Mouse (Mus musculus) erythroblast, embryonic 14.5 days (primary cell): ENCODE measurements at regions not wholly inside any gene's neighbourhood (a gene's known extent, or its start where the extent isn't known, plus 50 kb on each side); places are given as distances from the start of the nearest gene placed in this dataset.

Source experiments
- H3K27me3 ChIP-seq: 2 replicates; pipeline ENCODE4 v1.6.1; 2012; ENCODE audit warnings: inconsistent platforms; ENCODE audit not compliant: control insufficient read depth
- H3K36me3 ChIP-seq: 2 replicates; pipeline ENCODE4 v1.6.1; 2012; ENCODE audit warnings: mild to moderate bottlenecking, inconsistent platforms; ENCODE audit not compliant: control insufficient read depth
- H3K4me1 ChIP-seq: 2 replicates; pipeline ENCODE4 v1.6.1; 2012; ENCODE audit warnings: inconsistent platforms; ENCODE audit not compliant: control insufficient read depth
- H3K4me3 ChIP-seq: replicated peaks from 2 replicates; pipeline ENCODE3; 2012; ENCODE audit warnings: moderate library complexity, mild to moderate bottlenecking, inconsistent platforms
- H3K9me3 ChIP-seq: 2 replicates; pipeline ENCODE4 v1.6.1; 2012; ENCODE audit warnings: low read length, inconsistent platforms, mixed read lengths; ENCODE audit not compliant: control insufficient read depth
- GATA1 ChIP-seq: IDR thresholded peaks from 2 replicates; pipeline ENCODE4 v1.6.1; 2012; ENCODE audit warnings: low read length, inconsistent platforms, mixed read lengths
- TAL1 ChIP-seq: IDR thresholded peaks from 3 replicates; pipeline ENCODE4 v1.6.1; 2012; ENCODE audit warnings: low read length, inconsistent platforms, mixed read lengths

DNA sequence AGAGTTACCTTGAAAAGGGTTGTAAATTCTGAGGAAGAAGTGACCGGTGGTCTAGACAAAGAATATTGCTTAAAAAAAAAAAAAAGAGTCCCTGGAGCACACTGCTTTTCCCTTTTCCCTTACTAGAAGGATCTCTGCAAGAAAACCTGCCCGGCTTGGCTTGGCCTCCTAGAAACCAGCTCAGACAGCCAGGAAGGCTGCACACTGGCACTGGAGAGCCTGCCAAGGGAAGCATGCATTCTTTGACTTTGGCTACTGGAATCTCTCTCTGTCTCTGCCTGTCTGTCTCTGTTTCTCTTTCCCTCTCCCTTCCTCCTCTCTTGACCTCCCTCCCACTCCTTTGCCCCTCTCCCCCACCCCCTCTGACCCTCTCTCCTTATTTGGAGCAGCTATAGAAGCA lies 71.1 kb upstream of the Lgalsl start:
- Histone ChIP-seq H3K27me3 (peaks cover 3% of the 10 kb centered on the region), H3K36me3 (no peaks in the 10 kb centered on the region), H3K4me1 (no peaks in the 10 kb centered on the region), H3K4me3 (no peak overlapping the region), H3K9me3 (no peaks in the 10 kb centered on the region)
- TF ChIP-seq TAL1, result no peak
- TF ChIP-seq GATA1, result no peak

DNA sequence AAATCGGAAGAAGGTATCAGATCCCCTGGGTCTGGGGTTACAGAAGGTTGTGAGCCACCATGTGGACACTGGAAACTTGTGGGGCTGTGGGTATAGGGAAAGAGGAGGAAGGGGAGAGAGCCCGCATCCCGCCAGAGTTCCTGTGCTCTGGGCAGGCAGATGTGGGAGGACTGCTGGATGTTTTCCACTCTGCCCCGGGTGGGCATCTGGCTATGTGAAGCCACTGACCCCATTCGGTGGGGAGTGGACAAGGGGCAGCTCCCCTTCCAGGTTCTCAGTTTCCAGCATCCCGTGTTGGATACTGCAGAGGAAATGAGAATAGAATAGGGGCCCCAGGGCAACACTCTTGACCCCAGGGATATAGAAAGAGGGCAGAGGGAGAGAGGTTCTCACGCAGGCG lies 72.1 kb upstream of the Lgalsl start:
- TF ChIP-seq GATA1 (no peak), TAL1 (no peak)
- no peaks in the 10 kb centered on the region for H3K9me3 ChIP-seq
- H3K36me3 ChIP-seq, result no peaks in the 10 kb centered on the region
- H3K4me1 ChIP-seq, result no peaks in the 10 kb centered on the region
- no peaks in the 10 kb centered on the region; the same call in none of the 2 replicates for H3K27me3 ChIP-seq
- no peak overlapping the region for H3K4me3 ChIP-seq

DNA sequence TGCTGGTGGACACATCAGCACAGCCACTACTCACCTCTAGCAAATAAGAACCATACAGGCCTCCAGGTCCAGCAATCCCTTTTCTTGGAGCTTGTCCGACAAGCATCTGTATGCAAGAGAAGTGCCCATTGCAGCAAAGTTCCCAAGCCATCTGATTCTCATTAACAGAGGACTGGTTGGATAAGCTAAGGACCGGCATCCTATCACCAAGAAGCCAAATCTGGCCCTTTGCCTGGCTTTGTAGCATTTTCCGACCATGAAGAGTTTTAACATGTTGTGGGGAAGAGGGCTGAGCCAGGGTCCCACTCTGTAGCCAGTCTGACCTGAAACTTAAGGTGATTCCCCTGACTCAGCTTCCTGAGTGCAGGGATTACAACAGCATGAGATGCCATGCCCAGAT lies 77.1 kb upstream of the Lgalsl start:
- Histone ChIP-seq H3K4me1 (peaks cover 23% of the 10 kb centered on the region), H3K36me3 (no peaks in the 10 kb centered on the region; the same call in 1 of the 2 replicates), H3K27me3 (no peaks in the 10 kb centered on the region; the same call in 1 of the 2 replicates), H3K9me3 (no peaks in the 10 kb centered on the region), H3K4me3 (no peak overlapping the region)
- TF ChIP-seq TAL1, result no peak
- TF ChIP-seq GATA1, result no peak

DNA sequence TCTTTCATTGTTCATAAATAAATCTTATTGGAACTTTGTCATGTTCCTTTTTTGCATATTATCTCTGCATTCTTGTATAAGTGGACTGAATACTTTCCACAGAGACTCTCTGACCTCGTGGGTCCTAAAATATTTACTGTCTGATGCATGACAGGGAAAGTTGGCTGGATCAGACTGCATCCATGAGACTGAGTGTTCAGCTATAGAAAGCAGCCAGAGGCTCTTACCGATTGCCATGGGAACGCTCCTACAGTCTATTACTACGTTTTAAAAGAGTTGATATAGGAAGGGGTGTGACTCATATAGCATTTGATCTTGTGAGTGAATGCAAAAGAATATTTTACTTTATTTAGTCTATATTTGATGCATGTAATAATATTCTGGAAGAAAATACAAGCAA lies 77.6 kb upstream of the Lgalsl start:
- no peak overlapping the region for H3K4me3 ChIP-seq
- H3K36me3 ChIP-seq, result no peaks in the 10 kb centered on the region; the same call in 1 of the 2 replicates
- no peaks in the 10 kb centered on the region; the same call in 1 of the 2 replicates for H3K27me3 ChIP-seq
- H3K4me1 ChIP-seq, result peaks cover 27% of the 10 kb centered on the region
- H3K9me3 ChIP-seq, result no peaks in the 10 kb centered on the region
- TF ChIP-seq GATA1, result no peak
- TF ChIP-seq TAL1, result no peak

DNA sequence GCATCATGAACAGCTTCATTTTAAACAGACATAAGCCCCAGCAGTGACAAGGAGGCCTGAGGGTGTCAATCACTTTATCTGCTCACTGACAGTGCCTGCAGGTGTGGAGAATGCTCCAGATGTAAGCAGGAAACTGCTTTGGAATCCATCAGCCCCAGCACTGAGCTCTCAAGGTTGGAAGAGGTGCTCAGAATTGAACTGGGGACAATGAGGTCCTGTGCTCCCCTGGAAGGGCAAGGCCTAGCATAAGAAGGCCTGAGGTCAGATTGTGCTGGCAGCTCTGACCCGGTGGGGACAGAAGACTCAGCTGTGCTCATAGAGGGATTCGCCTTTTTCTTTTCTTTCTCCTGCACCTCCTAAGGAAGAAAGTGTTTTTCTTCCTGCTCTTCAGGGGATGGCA lies 82.2 kb upstream of the Lgalsl start:
- no peak for TF ChIP-seq TAL1
- no peak for TF ChIP-seq GATA1
- Histone ChIP-seq H3K4me1 (peaks cover 73% of the 10 kb centered on the region), H3K9me3 (no peaks in the 10 kb centered on the region), H3K4me3 (no peak overlapping the region), H3K27me3 (no peaks in the 10 kb centered on the region), H3K36me3 (no peaks in the 10 kb centered on the region; the same call in 1 of the 2 replicates)

DNA sequence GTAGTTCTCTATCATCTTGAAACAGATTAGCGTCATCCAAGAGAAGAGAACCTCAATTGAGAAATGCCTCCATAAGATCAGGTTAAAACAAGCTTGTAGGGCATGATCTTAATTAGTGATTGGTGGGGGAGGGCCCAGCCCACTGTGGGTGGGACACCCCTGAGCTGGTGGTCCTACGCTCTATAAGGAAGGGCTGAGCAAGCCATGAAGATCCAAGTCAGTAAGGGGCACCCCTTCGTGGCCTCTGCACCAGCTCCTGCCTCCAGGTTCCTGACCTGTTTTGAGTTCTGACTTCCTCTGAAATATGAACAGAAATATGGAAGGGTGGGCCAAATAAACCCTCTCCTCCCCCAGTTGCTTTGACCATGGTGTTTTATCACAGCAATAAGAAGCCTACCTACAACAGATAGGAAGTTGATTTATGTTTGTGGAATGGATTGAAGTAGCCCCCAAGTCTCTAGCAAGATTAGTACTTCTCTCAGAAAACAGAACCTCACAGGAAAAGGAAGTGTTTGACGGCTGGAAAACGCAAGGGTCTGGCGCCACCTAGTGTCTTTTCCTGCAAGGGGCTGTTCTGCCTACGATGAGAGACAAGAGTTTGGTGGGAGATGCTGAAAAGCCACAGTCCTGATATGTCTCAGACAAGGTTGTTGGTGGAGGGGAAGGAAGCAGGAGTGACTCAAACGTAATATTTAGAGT lies 82.9 kb upstream of the Lgalsl start:
- no peaks in the 10 kb centered on the region for H3K27me3 ChIP-seq
- H3K4me3 ChIP-seq, result no peak overlapping the region
- TF ChIP-seq TAL1, result no peak
- no peak for TF ChIP-seq GATA1
- H3K9me3 ChIP-seq, result no peaks in the 10 kb centered on the region
- H3K36me3 ChIP-seq, result no peaks in the 10 kb centered on the region; the same call in 1 of the 2 replicates
- peaks cover 80% of the 10 kb centered on the region for H3K4me1 ChIP-seq

DNA sequence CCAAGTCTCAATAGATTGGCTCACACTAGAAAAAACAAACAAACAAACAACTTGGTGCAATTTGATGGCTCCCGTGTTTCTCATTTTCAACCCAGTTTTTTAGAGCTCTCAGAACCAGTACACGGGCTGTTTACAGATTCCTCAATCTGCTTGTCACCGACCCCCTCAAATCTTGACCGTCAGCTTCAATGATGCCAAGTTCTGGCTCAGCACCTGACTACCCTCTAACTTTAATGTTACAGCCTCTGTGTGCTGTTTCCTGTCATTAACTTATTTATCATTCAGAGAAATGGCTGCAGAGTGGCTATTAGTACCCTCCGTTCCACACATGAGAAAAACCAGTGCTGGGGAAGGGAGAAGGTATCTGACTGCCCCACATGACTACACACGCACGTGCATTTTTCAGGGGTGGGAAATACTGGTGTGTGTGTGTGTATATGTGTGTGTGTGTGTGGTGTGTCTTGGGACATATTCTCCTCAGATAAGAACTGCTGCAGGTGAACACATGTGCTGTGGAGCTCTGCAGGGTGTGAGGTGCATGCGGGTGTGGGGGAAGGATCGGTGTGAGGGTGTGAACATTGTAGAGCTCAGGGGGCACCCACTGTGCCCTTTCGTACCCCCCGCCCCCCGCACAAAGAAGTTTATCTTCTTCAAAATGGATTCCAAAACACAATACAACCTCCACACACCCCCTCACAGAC lies 83.6 kb upstream of the Lgalsl start:
- no peaks in the 10 kb centered on the region; the same call in 1 of the 2 replicates for H3K36me3 ChIP-seq
- no peaks in the 10 kb centered on the region for H3K9me3 ChIP-seq
- TF ChIP-seq TAL1 (no peak), GATA1 (no peak)
- H3K4me3 ChIP-seq, result no peak overlapping the region
- peaks cover 87% of the 10 kb centered on the region for H3K4me1 ChIP-seq
- no peaks in the 10 kb centered on the region for H3K27me3 ChIP-seq

DNA sequence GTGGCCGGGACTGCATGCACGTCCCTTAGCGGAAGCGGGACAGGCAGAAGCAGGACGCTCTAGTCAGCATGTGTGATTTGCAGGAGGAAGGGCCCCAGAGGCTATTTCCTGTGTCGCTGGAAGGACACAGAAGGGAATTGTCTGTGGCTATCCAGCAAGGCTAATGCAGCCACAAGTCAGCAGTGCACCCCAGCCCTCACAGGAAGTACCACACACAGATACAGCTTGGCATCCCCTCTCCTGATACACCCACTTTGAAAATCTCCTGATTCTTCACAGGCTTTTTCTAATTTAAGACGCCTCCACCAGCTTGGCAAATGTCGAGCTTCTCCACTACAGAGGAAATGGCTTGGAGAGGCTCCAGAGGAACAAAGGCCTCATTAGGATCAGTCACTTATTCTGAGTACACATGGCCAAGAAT lies 84.3 kb upstream of the Lgalsl start:
- peak overlapping the region; percentile 21 for H3K4me3 ChIP-seq

DNA sequence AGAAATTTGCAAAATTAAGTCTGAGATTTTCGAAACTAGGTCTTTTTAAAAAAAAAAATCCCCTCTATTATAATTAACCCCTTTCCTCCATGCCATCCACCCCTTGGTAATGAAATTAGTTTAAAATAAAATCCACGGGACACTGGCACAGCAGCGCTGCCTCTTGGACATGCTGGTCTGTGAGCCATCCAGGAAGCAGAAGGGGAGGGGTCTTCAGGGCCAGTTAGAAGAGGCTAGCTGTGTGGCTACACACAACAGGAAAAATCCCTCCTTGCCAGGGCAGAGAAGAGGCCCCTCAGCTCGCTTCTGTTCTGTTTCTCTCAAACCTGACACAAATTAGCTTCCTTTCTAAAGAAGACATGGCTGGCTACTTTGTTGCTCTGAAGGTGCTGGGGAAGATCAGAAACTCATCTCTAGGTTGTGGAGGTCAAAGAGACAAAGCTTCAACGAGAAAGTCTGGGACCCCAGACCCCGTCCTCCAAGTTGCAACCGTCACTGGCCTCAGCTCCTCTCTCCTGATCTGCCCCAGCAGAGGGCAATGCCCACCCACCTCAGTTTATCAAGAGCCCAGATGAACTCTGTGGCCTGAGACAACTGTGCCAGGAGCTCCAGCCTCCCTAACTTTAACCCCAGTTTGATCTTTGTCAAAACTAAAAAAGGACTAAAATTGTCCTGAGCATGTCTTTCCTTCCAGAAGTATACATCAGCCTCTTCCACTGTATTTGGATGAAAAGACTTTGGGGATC lies 85.0 kb upstream of the Lgalsl start:
- TF ChIP-seq TAL1, result no peak
- Histone ChIP-seq H3K4me3 (peak overlapping the region; percentile 44), H3K36me3 (no peaks in the 10 kb centered on the region; the same call in 1 of the 2 replicates), H3K27me3 (no peaks in the 10 kb centered on the region), H3K4me1 (peaks cover 86% of the 10 kb centered on the region), H3K9me3 (no peaks in the 10 kb centered on the region)

More for the DNA sequence above, 84.3 kb upstream of the Lgalsl start:
- peaks cover 86% of the 10 kb centered on the region for H3K4me1 ChIP-seq
- no peaks in the 10 kb centered on the region for H3K27me3 ChIP-seq
- no peaks in the 10 kb centered on the region; the same call in 1 of the 2 replicates for H3K36me3 ChIP-seq
- no peaks in the 10 kb centered on the region for H3K9me3 ChIP-seq
- TF ChIP-seq TAL1, result no peak
